Mouse (Mus musculus) stomach, postnatal 0 days (tissue): ENCODE measurements around the gene Slc39a9.

Source experiments
- CTCF ChIP-seq: IDR thresholded peaks from 2 replicates; pipeline ENCODE4 v1.5.1; 2016; ENCODE audit warnings: antibody characterized with exemption, low read depth, mild to moderate bottlenecking, moderate library complexity
- EP300 ChIP-seq: optimal IDR thresholded peaks from 2 replicates; pipeline ENCODE3; 2016; ENCODE audit warnings: antibody characterized with exemption

DNA sequence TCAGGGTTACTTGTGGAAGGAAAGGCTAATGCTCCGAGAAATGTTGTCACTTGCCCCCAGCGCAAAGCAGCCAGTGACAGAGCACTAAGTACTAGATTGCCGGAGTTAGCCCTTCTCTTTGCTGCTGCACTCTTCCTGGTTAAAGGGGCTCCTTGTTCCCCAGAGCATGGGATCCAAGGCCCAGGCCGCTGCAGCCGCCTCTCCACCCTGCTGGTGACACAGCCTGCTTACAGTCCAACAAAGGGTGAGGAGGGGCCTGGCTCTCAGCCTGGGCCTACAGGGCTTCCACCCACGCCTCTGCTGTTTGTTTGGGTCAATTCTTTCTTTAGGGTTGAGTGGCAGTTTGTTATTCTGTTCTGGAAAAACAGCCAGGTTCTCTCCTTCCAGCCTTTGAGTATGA, 44.9 kb upstream of the Slc39a9 start:
- TF ChIP-seq CTCF (peak; percentile 46), EP300 (no peak)
